Mouse (Mus musculus) c-Kit-positive CD71-negative TER-119-negative erythroid progenitor cells, embryonic 14.5 days (primary cell): Measurements from ENCODE around the gene Tmem104.

ENCODE experiments used
- DNase-seq: peaks from one replicate; pipeline ENCODE4 v3.0.0-alpha.2; 2013; ENCODE audit warnings: low read depth

Gene Tmem104

DNA sequence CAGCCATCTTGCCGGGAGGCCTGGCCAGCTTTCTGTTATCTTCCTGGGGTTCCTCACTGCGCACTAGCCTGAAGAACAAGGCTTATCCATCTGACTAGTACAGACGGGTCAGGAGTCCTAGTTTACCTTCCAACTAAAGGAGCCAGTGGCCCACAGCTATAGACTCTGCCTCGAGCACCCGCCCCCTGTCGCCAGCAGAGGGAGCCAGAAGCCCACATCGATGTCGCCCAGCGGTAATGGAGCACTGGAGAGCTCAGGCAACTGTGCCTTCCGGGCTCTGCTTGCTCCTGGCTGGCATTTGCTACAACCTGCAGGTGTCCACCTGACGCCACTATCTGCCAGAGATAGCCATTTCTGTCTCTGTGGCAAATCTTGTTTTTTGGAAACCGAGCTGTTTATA, 15.0 kb downstream of the Tmem104 start:
- peak; percentile 60 for DNase-seq

DNA sequence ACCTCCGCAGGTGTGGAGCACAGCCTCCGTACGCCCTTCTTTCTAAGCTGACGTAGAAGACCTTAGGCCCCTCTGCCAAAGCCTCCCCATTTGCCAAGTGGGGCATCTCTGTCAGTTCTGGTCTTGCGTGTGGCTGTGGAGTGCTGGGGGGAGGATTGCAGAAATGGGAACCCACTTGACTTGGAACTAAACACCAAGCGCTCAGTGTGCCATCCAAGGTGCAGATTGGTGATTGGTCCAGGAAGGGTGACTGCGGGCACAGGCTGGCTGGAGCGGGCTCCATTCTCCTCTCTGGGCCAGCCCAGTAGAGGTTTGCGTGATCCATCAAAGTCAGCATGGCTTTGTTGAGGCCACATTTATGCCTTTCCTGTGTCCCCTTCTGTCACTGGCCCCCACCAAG, 15.5 kb downstream of the Tmem104 start:
- DNase-seq, result no peak

- DNase-seq, result no peak
Observed at GRCm38 (mm10) chr11:115208126-115208525, 20.8 kb downstream of the Tmem104 start.

GRCm38 (mm10) chr11:115208776-115209732, 21.8 kb downstream of the Tmem104 start:
- no peak for DNase-seq

DNA sequence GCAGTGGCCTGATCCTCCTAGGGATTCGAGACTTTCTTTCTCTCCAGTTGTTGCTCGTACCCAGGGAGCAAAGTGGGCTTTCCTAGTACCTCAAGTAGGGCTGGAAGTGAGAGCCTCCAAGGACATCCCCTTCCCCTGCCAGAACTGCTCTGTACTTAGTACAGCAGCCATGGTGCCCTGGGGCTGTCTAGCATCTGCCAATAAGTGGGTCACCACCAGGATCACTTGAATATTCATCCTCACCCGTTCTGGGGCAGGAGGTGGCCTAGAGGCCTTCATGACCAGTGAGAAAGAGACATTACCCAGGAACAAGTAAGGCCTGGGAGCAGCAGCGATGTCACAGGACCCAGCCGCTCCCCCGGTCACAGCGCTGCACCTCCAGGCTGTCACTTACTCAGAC, 22.7 kb downstream of the Tmem104 start:
- DNase-seq, result no peak

- DNase-seq, result no peak
Observed at GRCm38 (mm10) chr11:115212116-115212515, 24.8 kb downstream of the Tmem104 start.

DNA sequence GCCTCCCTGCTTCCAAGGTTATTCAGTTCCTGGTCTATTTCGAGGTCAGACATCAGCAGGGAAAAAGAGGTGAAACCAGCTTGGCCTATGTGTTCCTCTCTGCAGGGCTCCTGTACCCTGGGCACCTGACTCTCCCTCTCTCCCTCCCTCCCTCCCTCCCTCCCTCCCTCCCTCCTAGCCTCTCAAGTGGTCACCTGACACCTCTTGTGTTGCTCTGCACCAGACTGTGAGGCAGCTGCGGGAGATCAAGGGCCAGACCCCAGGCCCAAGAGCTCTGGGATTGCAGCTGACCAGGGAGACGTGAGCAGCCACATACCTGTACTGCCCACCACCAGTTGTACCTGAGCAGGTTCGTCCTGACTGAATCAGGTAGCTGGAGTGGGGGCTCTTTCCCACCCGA, 27.8 kb downstream of the Tmem104 start:
- DNase-seq, result no peak

- DNase-seq, result no peak
Observed at GRCm38 (mm10) chr11:115217439-115218410, 30.4 kb downstream of the Tmem104 start.

DNA sequence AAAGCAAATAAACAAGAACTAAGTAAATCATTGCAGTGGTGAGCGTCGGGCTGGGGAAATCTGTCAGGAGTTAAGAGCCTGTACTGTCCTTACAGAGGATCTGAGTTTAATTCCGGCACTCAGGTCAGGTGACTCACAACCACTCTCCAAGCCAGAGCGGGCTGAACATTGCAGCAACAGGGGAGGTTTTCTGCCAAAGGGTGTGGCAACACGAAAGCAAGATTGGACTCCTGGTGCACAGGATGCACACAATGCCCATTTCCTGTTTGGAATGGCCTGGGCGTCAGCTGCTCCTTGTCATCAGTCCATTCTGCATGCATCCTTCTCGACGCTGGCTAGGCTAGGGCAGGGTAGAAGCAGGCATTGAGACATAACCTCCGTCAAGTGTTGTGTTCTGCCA, 32.0 kb downstream of the Tmem104 start:
- no peak for DNase-seq

GRCm38 (mm10) chr11:115219685-115220084, 32.4 kb downstream of the Tmem104 start:
- no peak for DNase-seq

GRCm38 (mm10) chr11:115222077-115222476, 34.8 kb downstream of the Tmem104 start:
- no peak for DNase-seq

- DNase-seq, result no peak
Observed at GRCm38 (mm10) chr11:115222570-115222969, 35.3 kb downstream of the Tmem104 start.

DNA sequence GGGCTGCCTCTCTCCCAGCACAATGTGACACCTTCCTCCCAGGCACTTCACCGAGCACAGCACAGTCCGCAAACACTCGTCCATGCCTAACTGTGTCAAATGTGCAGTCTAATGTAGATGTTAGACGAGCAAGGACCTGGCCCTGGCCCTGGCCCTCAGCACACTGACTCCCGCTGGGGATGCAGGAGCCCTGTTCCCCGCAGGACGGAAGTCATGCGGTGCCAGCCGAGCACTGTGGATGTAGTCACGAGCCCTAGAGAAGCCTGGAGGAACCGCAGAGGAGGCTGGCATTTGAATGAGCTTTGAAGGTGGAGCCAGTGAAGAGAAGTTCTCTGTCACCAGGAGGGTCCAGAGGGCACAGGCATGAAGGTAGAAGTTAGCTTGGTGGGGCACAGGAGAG, 36.2 kb downstream of the Tmem104 start:
- no peak for DNase-seq

DNA sequence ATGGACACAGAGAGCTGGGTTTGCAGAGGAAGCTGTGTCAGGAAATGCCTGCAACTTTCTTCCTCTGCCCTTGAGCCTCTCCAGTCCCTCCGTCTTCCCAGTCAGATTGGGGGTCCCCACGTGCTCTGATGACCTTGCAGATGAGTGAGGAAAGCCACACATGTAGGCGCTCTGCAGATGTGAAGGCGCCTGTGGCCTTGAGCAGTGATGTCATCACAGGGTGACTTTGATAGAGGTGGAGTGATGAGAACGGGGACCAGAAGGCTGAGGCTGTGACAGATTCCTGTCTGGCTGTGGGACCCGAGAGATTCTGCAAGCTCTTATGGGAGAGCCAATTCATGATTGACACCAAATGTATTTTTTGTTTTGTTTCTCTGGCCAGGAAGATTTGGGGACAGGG, 36.6 kb downstream of the Tmem104 start:
- DNase-seq, result no peak

DNA sequence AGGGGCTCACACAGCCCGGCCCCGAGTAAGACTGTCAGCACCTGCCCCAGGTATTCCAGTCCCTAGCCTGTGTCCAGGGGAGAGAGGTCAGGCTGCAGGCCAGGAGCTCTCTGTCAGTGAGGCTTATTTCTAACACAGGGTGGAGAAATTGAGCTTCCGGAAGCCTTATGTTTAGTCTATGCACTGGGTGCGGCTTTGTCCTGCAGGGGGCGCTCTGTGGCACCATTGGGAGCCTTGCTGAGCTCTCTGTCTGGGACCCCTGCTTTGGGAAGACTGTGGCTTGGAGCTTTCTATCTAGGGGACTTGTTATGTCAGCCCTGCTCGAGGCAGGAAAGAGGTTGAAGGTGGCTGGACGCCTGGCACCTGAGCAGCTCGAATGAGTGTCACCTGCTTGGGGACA, 37.6 kb downstream of the Tmem104 start:
- DNase-seq, result peak; percentile 56

DNA sequence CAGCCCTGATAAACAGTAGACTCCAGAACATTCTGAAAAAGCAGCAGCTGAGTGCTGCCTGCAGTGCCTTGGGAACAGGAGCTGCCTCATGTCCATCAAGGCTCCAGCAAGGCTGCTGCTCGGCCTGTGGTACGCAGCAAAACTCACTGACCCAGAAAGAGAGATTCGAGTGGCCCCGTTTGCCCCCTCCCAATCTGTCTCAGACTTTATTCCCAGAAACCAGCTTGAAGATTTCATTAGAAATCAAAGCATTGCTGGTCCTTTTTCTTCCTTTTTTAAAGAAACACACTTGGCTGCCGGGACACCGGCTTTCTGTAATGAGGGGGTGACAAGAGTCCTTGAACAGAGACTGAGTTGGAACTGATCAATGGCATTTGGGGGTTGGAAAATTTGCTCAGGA, 38.0 kb downstream of the Tmem104 start:
- no peak for DNase-seq

- DNase-seq, result no peak
Observed at GRCm38 (mm10) chr11:115226811-115227491, 39.7 kb downstream of the Tmem104 start.

DNA sequence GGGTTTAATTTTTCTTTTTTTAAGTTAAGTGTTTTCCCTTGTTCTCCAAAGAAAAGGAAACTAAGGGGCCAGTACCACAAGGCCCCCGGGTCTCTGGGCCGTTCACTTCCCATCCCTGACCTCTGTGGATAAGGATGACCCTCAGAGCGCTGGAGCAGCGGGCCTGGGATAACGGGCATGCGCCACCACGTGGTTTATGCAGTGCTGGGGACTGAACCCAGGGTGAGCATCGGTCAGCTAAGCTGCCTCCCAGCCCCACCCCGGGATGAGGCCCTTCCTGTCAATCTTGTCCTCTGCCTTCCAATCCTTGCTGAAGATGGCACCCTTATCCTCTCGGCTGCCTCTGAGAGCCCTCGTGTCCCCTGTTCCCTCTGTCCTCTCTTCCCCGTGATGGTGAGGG, 40.4 kb downstream of the Tmem104 start:
- no peak for DNase-seq

GRCm38 (mm10) chr11:115228430-115228829, 41.1 kb downstream of the Tmem104 start:
- no peak for DNase-seq

DNA sequence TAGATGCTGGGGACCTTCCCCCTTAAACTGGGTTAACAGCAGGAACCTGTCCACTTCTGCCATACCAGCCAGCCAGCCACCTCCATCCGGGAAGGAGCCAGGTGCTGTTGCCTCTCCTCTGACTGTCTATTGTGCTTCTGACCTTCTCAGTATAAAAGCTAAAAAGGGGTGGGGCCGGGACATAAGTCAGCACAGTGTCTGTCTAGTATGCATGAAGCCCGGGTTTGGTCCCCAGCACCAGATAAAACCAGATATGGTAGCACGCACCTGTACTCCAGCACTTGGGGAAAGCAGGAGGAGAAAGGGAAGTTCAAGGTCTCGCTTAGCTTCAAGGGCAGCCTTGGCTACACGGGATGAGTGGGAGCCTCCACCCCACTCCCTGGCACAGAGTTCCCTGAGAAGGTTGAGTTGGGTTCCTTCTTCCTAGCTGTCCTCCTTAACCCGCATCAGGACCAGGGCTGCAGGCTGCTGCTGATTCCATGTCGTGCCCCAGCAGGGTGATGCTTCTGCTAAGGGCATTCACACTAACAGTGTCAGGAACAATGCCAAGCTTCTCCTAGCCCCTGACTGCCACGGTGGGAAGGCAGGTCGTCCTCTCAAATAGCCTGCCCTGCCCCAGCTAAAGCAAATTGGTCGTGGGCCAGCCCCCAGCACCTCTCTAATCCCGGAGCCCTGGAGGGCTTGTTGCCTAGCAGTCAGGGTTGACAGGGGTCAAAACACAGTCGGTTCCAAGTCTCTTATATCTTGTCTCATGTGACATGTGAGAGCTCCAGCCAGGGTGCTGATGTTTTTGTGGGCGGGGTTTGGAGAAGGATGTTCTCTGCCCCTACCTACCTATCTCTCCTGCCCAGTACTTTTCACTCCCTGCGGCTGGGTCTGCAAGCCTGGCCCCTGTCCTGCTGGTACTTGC, 42.0 kb downstream of the Tmem104 start:
- no peak for DNase-seq
